Mouse (Mus musculus) stomach, postnatal 0 days (tissue): ENCODE measurements around the gene Rplp0. TPM values are rescaled to one million over a fixed set of nuclear protein-coding genes. Genes with fewer than 3 reads are reported as not detected.

Source experiments
- ATAC-seq: fragments of 200-750 bp; cut with Nextera tagmentation; 2 replicates; pipeline ENCODE4 v1.8.0; 2017; ENCODE audit not compliant: low FRiP score, low TSS enrichment
- DNase-seq: peaks from one replicate; pipeline ENCODE4 v3.0.0-alpha.2; 2016; ENCODE audit warnings: low spot score
- H3K27ac ChIP-seq: fragments of 300-500 bp; sonication (generic); replicated peaks from 2 replicates; pipeline ENCODE4 v1.5.1; 2014; ENCODE audit warnings: mild to moderate bottlenecking, control low read depth
- H3K27me3 ChIP-seq: fragments of 300-500 bp; sonication (generic); 2 replicates; pipeline ENCODE4 v1.6.1; 2014; ENCODE audit warnings: low read length; ENCODE audit not compliant: control insufficient read depth, insufficient read depth
- H3K36me3 ChIP-seq: fragments of 300-500 bp; sonication (generic); 2 replicates; pipeline ENCODE4 v1.6.1; 2014; ENCODE audit warnings: low read length, mixed read lengths; ENCODE audit not compliant: control insufficient read depth, insufficient read depth
- H3K4me1 ChIP-seq: fragments of 300-500 bp; sonication (generic); replicated peaks from 2 replicates; pipeline ENCODE4 v1.6.1; 2014; ENCODE audit warnings: antibody characterized with exemption; ENCODE audit not compliant: control insufficient read depth, insufficient read depth
- H3K4me2 ChIP-seq: fragments of 300-500 bp; sonication (generic); replicated peaks from 2 replicates; pipeline ENCODE4 v1.6.1; 2014; ENCODE audit warnings: low read depth, mild to moderate bottlenecking, control low read depth, moderate library complexity
- H3K4me3 ChIP-seq: fragments of 300-500 bp; sonication (generic); 2 replicates; pipeline ENCODE4 v1.5.1; 2014; ENCODE audit warnings: low read depth, low read length, control low read depth
- H3K9ac ChIP-seq: fragments of 300-500 bp; sonication (generic); 2 replicates; pipeline ENCODE4 v1.6.1; 2014; ENCODE audit warnings: mild to moderate bottlenecking, low read length, control low read depth, mixed read lengths
- H3K9me3 ChIP-seq: fragments of 300-500 bp; sonication (generic); 2 replicates; pipeline ENCODE4 v1.6.1; 2016; ENCODE audit warnings: low read length; ENCODE audit not compliant: control insufficient read depth
- CTCF ChIP-seq: IDR thresholded peaks from 2 replicates; pipeline ENCODE4 v1.5.1; 2016; ENCODE audit warnings: antibody characterized with exemption, low read depth, mild to moderate bottlenecking, moderate library complexity
- EP300 ChIP-seq: optimal IDR thresholded peaks from 2 replicates; pipeline ENCODE3; 2016; ENCODE audit warnings: antibody characterized with exemption
- WGBS: fragments of 180-500 bp; shearing (Covaris S2); extraction: QIAGEN DNeasy Blood & Tissue Kit; methylation state at CpG from one replicate; pipeline ENCODE4 v1.1.7; 2014; 5-methylcytosine and 5-hydroxymethylcytosine counted together
- polyA plus RNA-seq: library from polyadenylated mRNA; unstranded; fragments of >200 nt; fragmentation: Nextera tagmentation; extraction: Ambion mirVana; gene quantifications from 2 replicates; pipeline ENCODE4 v1.2.1, GENCODE M21; 2015

Rplp0 gene
- polyA plus RNA-seq, 1 experiment from 2014 or later, result 1,335 TPM

GRCm38 (mm10) chr5:115560336-115560905 is 1.2 kb downstream of the Rplp0 start:
- TF ChIP-seq CTCF, result no peak
- no peak for TF ChIP-seq EP300
- H3K27ac ChIP-seq, result peak overlapping the region; percentile 95
- WGBS, result 35% methylated on average over 13 of the region's 13 CpGs

DNA sequence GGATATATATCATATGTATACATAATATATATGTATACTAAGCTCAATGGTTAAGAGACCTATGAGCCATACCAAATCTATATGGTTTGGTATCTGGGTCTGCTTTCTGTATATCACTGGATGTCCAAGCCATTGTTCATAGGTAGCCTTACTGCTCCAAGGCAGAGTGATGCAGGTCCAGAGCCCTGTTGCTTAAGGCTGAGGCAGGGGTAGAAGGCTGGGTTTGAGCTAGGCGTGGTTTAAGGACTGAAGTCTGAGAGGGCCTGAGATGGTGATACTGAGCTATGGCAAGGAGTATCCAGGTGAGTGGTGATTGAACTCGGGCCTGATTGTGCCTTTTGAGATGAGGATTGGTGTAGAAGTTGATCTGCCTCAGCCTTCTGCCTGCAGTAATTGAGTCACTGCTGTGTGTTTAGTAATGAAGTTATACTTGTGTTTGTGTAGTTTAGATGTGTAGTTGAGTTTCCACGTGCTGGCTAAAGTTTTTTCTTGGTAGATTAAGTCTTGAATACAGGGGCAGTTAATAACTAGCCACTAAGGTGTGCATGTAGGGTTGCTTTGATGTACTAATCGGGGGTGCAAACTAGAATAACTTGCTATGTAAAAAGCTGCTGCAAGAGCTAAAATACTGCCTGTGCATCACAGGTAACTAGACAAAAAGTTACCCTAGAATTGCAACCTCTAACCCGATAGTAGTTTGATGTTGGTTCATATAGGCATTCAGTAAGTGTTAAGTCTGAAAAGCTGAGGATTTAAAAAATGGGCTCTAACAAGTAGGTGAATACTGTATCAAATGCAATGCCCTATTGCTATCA is 4.7 kb downstream of the Rplp0 start:
- H3K27me3 ChIP-seq, result no peaks in the 10 kb centered on the region
- H3K36me3 ChIP-seq, result peaks cover 13% of the 10 kb centered on the region
- 40% methylated on average over 5 of the region's 5 CpGs for WGBS
- no peak overlapping the region for H3K4me2 ChIP-seq
- no peak overlapping the region for H3K9ac ChIP-seq
- peaks cover 6% of the 10 kb centered on the region; the same call in 1 of the 2 replicates for H3K4me1 ChIP-seq
- ATAC-seq (no peak), DNase-seq (no peak)
- H3K9me3 ChIP-seq, result no peaks in the 10 kb centered on the region
- H3K27ac ChIP-seq, result no peak overlapping the region
- H3K4me3 ChIP-seq, result no peak overlapping the region
- TF ChIP-seq CTCF (no peak), EP300 (no peak)

More at GRCm38 (mm10) chr5:115560336-115560905, 1.2 kb downstream of the Rplp0 start:
- H3K9me3 ChIP-seq, result no peaks in the 10 kb centered on the region
- DNase-seq (no peak), ATAC-seq (no peak)
- 0 out of 2 replicates have a peak, but pooled peaks cover 3% of the 10 kb centered on the region for H3K4me1 ChIP-seq
- peak overlapping the region; percentile 63 for H3K4me2 ChIP-seq
- H3K27me3 ChIP-seq, result no peaks in the 10 kb centered on the region
- H3K9ac ChIP-seq, result peak overlapping the region; percentile 96
- peaks cover 13% of the 10 kb centered on the region for H3K36me3 ChIP-seq
- H3K4me3 ChIP-seq, result peak overlapping the region; percentile 81

DNA sequence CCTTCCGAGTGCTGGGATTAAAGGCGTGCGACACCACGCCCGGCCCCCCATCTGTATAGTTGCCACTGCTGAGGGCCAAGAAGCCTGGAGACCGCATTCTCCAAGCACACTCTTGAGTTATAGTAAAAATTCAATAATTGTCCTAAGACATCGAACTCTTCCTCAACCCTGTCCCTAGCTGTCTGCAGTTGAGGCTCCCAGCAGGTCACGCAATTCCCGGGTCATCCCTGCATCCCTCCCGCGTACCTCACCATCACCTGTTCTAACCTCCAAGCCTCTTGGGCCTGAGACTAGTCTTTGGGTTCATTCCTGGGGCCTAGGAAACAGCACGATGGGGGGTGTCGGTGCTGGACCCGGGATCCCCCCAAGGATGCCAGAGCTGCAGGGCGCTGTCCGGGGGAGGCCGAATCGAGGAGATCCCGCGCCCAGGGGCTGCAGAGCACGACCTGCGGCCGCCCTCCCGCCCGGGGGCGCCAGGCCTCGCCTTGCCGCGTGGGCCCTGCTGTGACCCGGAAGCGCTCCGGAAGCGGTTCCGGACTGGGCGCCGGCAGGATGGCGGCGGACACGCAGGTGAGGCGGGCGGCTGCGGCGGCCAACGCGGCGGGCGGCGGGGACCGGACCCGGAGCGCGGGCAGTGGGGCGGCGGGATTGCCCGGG is 5.6 kb downstream of the Rplp0 start, which contains the start of gene Gcn1l1:
Gene Gcn1l1 (plus strand): TSS at position 518 of the 657 bp plus-strand sequence.
- DNase-seq (peak; percentile 83), ATAC-seq (peak; percentile 85)
- TF ChIP-seq EP300 (no peak), CTCF (peak; percentile 64)

DNA sequence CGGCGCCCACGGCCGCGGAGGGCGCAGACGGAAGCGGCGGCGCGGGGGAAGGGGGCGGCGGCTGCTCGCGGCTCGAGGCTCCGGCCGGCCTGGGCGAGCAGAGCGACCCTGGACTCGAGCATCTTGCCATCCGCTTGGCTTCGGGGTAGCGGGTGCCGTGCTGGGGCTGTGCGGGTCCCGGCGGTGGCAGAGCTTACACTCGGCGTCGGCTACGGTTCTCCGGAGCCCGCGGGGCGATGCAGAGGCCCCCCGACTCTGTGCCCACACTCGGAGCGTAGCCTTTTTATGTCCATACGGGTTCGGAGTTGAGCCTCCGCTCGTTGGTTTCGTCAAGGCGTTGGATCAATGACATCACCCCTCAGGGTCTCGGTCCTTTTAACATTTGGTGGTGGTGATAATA is 6.1 kb downstream of the Rplp0 start:
- peaks cover 13% of the 10 kb centered on the region for H3K36me3 ChIP-seq
- no peak for DNase-seq

More for the DNA sequence above, 5.6 kb downstream of the Rplp0 start, which contains the start of gene Gcn1l1:
- Histone ChIP-seq H3K27me3 (no peaks in the 10 kb centered on the region), H3K4me2 (peak within 1 kb of the TSS; percentile 90), H3K36me3 (peaks cover 13% of the 10 kb centered on the region), H3K9ac (peak within 1 kb of the TSS; percentile 93), H3K27ac (peak within 1 kb of the TSS; percentile 82), H3K4me3 (peak within 1 kb of the TSS; percentile 97), H3K4me1 (peaks cover 6% of the 10 kb centered on the region; the same call in 1 of the 2 replicates), H3K9me3 (no peaks in the 10 kb centered on the region)
- WGBS, result 2% methylated on average over 53 of the region's 55 CpGs

GRCm38 (mm10) chr5:115568681-115569080 is 9.4 kb downstream of the Rplp0 start:
- Histone ChIP-seq H3K4me3 (no peak overlapping the region), H3K27ac (no peak overlapping the region), H3K36me3 (peaks cover 7% of the 10 kb centered on the region; the same call in 1 of the 2 replicates), H3K4me1 (peaks cover 3% of the 10 kb centered on the region; the same call in 1 of the 2 replicates), H3K4me2 (no peak overlapping the region), H3K9ac (no peak overlapping the region), H3K27me3 (no peaks in the 10 kb centered on the region), H3K9me3 (no peaks in the 10 kb centered on the region)
- TF ChIP-seq CTCF (no peak), EP300 (no peak)
- 36% methylated on average over 10 of the region's 10 CpGs for WGBS
- no peak for DNase-seq
- no peak for ATAC-seq

More for the DNA sequence above, 6.1 kb downstream of the Rplp0 start:
- H3K9me3 ChIP-seq, result no peaks in the 10 kb centered on the region
- peak overlapping the region; percentile 90 for H3K4me2 ChIP-seq
- no peaks in the 10 kb centered on the region for H3K27me3 ChIP-seq
- H3K4me1 ChIP-seq, result peaks cover 3% of the 10 kb centered on the region; the same call in 1 of the 2 replicates
- TF ChIP-seq CTCF (no peak), EP300 (no peak)
- H3K9ac ChIP-seq, result peak overlapping the region; percentile 93
- peak overlapping the region; percentile 97 for H3K4me3 ChIP-seq
- peak; percentile 25; the same call in 1 of the 2 replicates for ATAC-seq
- peak overlapping the region; percentile 82 for H3K27ac ChIP-seq
- WGBS, result under 1% methylated on average over 39 of the region's 46 CpGs
